Mouse (Mus musculus): Measurements from ENCODE around the gene Ndufb11. TPM values are rescaled to one million over a fixed set of nuclear protein-coding genes. Genes with fewer than 3 reads are reported as not detected.

Ndufb11 gene
- 65.9 TPM for polyA plus RNA-seq (2015; fragmentation: Illumina TruSeq; extraction: RNeasy Lipid Tissue Mini Kit (QIAGEN cat#74804); ENCODE audit: insufficient read depth, low read depth, low replicate concordance)

DNA sequence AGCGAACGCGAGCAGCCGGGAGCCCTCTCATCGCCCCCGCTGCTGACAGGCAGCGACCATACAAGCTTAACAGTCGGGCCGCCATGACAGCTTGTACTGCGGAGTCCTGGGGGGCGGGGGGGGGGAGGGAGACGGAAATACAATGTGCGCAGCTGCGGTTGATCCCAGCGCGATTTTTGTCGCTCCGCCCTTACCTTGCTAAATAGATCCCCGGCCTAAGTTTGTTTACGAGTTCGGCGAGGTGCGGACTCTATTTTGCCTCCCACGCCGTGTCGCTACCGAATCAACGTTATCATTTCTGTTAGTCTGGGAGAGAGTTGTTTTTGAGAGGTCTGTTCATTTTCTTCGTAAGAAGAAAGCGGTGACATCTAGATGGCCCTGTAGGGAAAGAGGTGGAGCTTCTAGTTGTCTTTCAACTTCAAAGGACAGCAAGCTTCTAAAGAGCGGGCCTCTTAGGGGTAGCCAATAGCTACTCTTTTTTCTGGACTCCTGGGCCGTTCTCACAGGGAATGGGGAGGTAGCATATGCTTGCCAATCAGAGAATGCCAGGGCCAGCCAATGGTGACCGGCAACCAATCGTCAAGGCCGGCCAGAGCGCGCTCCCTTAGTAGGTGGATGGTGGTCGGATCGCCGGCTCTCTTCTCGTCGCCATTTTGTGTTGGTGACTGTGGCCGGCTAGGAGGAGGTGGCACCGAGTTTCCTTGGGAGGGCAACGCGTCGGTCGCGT, at the start of gene Ndufb11, which contains the start of gene Rbm10:
TSS of gene Ndufb11 (minus strand) at position 444 of the 727 bp plus-strand sequence.
TSS of gene Rbm10 (plus strand) at position 328 of the 727 bp plus-strand sequence.

DNA sequence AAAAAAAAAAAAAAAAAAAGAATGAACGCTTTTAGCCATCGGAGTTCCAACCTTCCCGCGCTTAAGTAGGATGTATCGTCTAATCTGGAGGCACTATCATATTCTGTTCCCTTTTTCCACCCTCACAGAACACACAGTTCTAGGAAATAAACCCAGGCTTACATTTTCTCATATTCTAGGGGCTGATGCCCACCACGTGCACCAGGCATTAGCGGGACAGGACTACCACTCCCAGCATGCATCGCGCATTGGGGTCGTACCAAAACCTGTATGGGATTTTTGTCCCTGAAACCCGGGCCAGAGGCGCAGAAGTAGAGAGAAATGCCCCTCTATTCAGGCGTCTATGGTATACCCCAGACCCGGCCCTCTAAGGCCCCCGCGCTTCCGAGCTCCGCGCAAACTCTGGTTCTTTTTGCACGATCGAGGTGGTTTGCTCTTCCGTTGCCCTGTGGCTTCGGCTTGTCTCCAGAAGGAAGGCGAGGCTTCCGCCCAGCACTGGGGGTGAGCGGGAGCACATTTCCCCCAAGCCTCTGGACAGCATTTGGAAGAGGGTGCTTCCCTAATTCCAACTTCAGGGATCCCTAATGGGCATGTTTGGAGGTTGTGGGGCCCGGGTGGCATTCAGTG, 40.7 kb upstream of the Ndufb11 start, which contains the start of gene Uba1:
TSS of gene Uba1 (plus strand) at position 301 of the 627 bp plus-strand sequence.

Other genes starting within 250 kb of the Ndufb11 start
- 2.9 TPM for gene Jade3, start 191.9 kb downstream of the Ndufb11 start, polyA plus RNA-seq (2015; fragmentation: Illumina TruSeq; extraction: RNeasy Lipid Tissue Mini Kit (QIAGEN cat#74804); ENCODE audit: insufficient read depth, low read depth, low replicate concordance)
- gene Rgn, start 67.8 kb downstream of the Ndufb11 start, polyA plus RNA-seq (2015; fragmentation: Illumina TruSeq; extraction: RNeasy Lipid Tissue Mini Kit (QIAGEN cat#74804); ENCODE audit: insufficient read depth, low read depth, low replicate concordance): 0.52 TPM
- gene Rbm10, start 116 bp downstream of the Ndufb11 start, polyA plus RNA-seq (2015; fragmentation: Illumina TruSeq; extraction: RNeasy Lipid Tissue Mini Kit (QIAGEN cat#74804); ENCODE audit: insufficient read depth, low read depth, low replicate concordance): 13.7 TPM
- 45.4 TPM for gene Uba1, start 40.7 kb upstream of the Ndufb11 start, polyA plus RNA-seq (2015; fragmentation: Illumina TruSeq; extraction: RNeasy Lipid Tissue Mini Kit (QIAGEN cat#74804); ENCODE audit: insufficient read depth, low read depth, low replicate concordance)
- 35.8 TPM for gene Cdk16, start 70.3 kb upstream of the Ndufb11 start, polyA plus RNA-seq (2015; fragmentation: Illumina TruSeq; extraction: RNeasy Lipid Tissue Mini Kit (QIAGEN cat#74804); ENCODE audit: insufficient read depth, low read depth, low replicate concordance)
- 2.5 TPM for gene Usp11, start 86.3 kb upstream of the Ndufb11 start, polyA plus RNA-seq (2015; fragmentation: Illumina TruSeq; extraction: RNeasy Lipid Tissue Mini Kit (QIAGEN cat#74804); ENCODE audit: insufficient read depth, low read depth, low replicate concordance)
- gene Araf, start 180.2 kb upstream of the Ndufb11 start, polyA plus RNA-seq (2015; fragmentation: Illumina TruSeq; extraction: RNeasy Lipid Tissue Mini Kit (QIAGEN cat#74804); ENCODE audit: insufficient read depth, low read depth, low replicate concordance): 47.0 TPM